Mouse (Mus musculus) forebrain, postnatal 0 days (tissue): ENCODE measurements around the gene Psg20. TPM values are rescaled to one million over a fixed set of nuclear protein-coding genes. Genes with fewer than 3 reads are reported as not detected.
"Not testable (repeated sequence)": the region's sequence is repeated elsewhere in the genome, so short reads cannot be mapped to it uniquely, and the experiment has no call there.

Experiments used
- ATAC-seq: fragments of 200-750 bp; cut with Nextera tagmentation; 2 replicates; pipeline ENCODE4 v1.8.0; 2017; ENCODE audit warnings: mild to moderate bottlenecking, moderate library complexity
- DNase-seq: peaks from one replicate; pipeline ENCODE4 v3.0.0-alpha.2; 2015
- H3K27ac ChIP-seq: fragments of 300-500 bp; sonication (generic); 2 replicates; pipeline ENCODE4 v1.5.1; 2014; ENCODE audit warnings: low read depth, mild to moderate bottlenecking, antibody characterized with exemption, low read length, moderate library complexity, mixed read lengths
- H3K27me3 ChIP-seq: fragments of 300-500 bp; sonication (generic); 2 replicates; pipeline ENCODE4 v1.6.1; 2014; ENCODE audit warnings: mild to moderate bottlenecking, low read length, mixed read lengths; ENCODE audit not compliant: insufficient read depth
- H3K36me3 ChIP-seq: fragments of 300-500 bp; sonication (generic); 2 replicates; pipeline ENCODE4 v1.6.1; 2014; ENCODE audit warnings: mild to moderate bottlenecking, moderate library complexity; ENCODE audit not compliant: insufficient read depth
- H3K4me1 ChIP-seq: fragments of 300-500 bp; sonication (generic); 2 replicates; pipeline ENCODE4 v1.6.1; 2014; ENCODE audit warnings: antibody characterized with exemption; ENCODE audit not compliant: insufficient read depth
- H3K4me2 ChIP-seq: fragments of 300-500 bp; sonication (generic); 2 replicates; pipeline ENCODE4 v1.6.1; 2014; ENCODE audit warnings: low read depth, mild to moderate bottlenecking, moderate library complexity
- H3K4me3 ChIP-seq: fragments of 300-500 bp; sonication (generic); 2 replicates; pipeline ENCODE4 v1.5.1; 2014; ENCODE audit warnings: low read depth, low read length, mixed read lengths
- H3K9ac ChIP-seq: fragments of 300-500 bp; sonication (generic); 2 replicates; pipeline ENCODE4 v1.6.1; 2014; ENCODE audit warnings: mild to moderate bottlenecking
- H3K9me3 ChIP-seq: fragments of 300-500 bp; sonication (generic); 2 replicates; pipeline ENCODE4 v1.6.1; 2016; ENCODE audit warnings: low read length
- CTCF ChIP-seq: sonication (generic); IDR thresholded peaks from 2 replicates; pipeline ENCODE4 v1.5.1; 2016; ENCODE audit warnings: antibody characterized with exemption, control low read depth, low read depth
- WGBS: fragments of 180-500 bp; shearing (Covaris S2); extraction: QIAGEN DNeasy Blood & Tissue Kit; methylation state at CpG from one replicate; pipeline ENCODE4 v1.1.7; 2014; 5-methylcytosine and 5-hydroxymethylcytosine counted together
- polyA plus RNA-seq: library from polyadenylated mRNA; unstranded; fragments of >200 nt; fragmentation: Nextera tagmentation; extraction: Ambion mirVana; gene quantifications from 2 replicates; pipeline ENCODE4 v1.2.1, GENCODE M21; 2015
- total RNA-seq: library from RNA; depleted of rRNA; stranded (reverse); fragments of >200 nt; gene quantifications from 2 replicates; pipeline ENCODE4 v1.2.3, GENCODE M21; 2014; rRNA removed

Gene Psg20
- not detected in 2 replicates for total RNA-seq
- not detected in 2 replicates for polyA plus RNA-seq

DNA sequence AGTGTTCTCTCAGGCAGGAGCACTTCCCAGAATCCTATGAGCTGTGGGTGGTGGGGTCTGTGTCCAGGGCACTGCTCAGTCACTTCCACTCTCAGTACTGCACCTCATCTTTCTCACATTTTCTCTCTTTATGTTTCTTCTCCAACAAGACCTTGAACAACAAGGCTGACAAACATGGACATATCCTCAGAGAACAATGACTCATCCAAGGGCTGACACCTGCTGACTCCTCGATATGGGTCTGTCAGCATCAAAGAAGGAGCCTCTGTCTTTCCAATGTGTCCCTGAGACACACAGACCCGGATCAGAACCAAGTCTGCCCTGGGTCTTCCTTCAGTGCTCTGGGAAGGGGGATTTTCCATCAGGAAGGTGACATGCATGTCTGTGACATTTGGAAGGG, at the start of gene Psg20:
Psg20 (minus strand) TSS at position 101 of the 400 bp plus-strand sequence.
- no peak within 1 kb of the TSS for H3K4me3 ChIP-seq
- H3K4me2 ChIP-seq, result no peak within 1 kb of the TSS
- no peaks in the 10 kb centered on the region for H3K27me3 ChIP-seq
- DNase-seq, result no peak
- no peaks in the 10 kb centered on the region for H3K4me1 ChIP-seq
- 74% methylated on average over 2 of the region's 2 CpGs for WGBS
- no peaks in the 10 kb centered on the region for H3K36me3 ChIP-seq
- no peak within 1 kb of the TSS for H3K9ac ChIP-seq
- H3K27ac ChIP-seq, result no peak within 1 kb of the TSS
- H3K9me3 ChIP-seq, result no peaks in the 10 kb centered on the region
- no peak for ATAC-seq
- TF ChIP-seq CTCF, result no peak

DNA sequence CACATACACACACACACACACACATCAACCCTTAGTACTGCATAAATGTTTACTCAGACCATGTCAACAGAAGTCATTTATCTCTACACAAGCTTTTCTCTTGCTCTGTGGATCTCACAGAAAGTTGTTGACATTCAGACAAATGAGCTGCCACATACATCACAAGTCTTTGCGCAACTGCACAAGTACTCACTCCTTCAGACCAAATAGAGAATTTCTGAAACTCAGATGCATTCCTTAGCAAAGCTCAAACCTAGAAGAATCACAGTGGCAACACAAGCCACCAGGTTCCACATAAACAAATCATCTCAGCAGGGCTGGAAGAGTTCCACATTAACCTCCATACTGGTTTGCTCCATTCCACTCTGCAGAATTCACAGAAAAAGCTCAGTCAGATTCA, 48.5 kb upstream of the Psg20 start:
- H3K27ac ChIP-seq, result no peak overlapping the region
- H3K27me3 ChIP-seq, result no peaks in the 10 kb centered on the region
- H3K4me2 ChIP-seq, result no peak overlapping the region
- DNase-seq, result no peak
- H3K4me3 ChIP-seq, result no peak overlapping the region
- no peaks in the 10 kb centered on the region for H3K36me3 ChIP-seq
- no peaks in the 10 kb centered on the region for H3K9me3 ChIP-seq
- H3K4me1 ChIP-seq, result no peaks in the 10 kb centered on the region
- no peak overlapping the region for H3K9ac ChIP-seq
- 94% methylated on average over 1 of the region's 1 CpGs for WGBS
- ATAC-seq, result no peak
- no peak for TF ChIP-seq CTCF

GRCm38 (mm10) chr7:18733111-18733510, 47.1 kb upstream of the Psg20 start:
- no peaks in the 10 kb centered on the region for H3K9me3 ChIP-seq
- no peaks in the 10 kb centered on the region for H3K27me3 ChIP-seq
- TF ChIP-seq CTCF, result no peak
- DNase-seq (no peak), ATAC-seq (no peak)
- H3K27ac ChIP-seq, result no peak overlapping the region
- no peak overlapping the region for H3K4me3 ChIP-seq
- H3K36me3 ChIP-seq, result no peaks in the 10 kb centered on the region
- no peaks in the 10 kb centered on the region for H3K4me1 ChIP-seq
- H3K9ac ChIP-seq, result no peak overlapping the region
- no peak overlapping the region for H3K4me2 ChIP-seq

DNA sequence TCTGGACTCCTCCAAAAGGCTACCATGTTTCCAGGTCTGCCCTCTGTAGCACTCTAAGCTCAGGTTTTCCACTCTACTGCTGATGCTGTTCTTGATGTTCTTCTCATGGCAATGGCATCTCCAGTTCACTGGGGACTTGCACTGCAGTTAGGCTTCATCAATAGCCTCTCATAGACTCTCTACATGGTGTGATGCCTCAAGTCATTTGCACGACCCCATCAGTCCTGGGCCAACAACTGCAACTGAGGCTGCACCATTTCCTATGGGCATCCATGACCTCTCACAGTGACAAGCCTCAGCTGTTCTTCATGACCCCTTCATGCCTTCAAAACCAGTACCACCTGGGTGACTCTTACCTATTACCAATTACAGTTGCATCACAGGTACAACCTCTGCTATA, 42.4 kb upstream of the Psg20 start:
- no peak for ATAC-seq
- Histone ChIP-seq H3K27ac (no peak overlapping the region), H3K4me3 (no peak overlapping the region), H3K4me2 (no peak overlapping the region), H3K9ac (no peak overlapping the region), H3K4me1 (no peaks in the 10 kb centered on the region), H3K36me3 (no peaks in the 10 kb centered on the region), H3K9me3 (no peaks in the 10 kb centered on the region), H3K27me3 (no peaks in the 10 kb centered on the region)
- DNase-seq, result no peak
- WGBS, result 66% methylated on average over 1 of the region's 1 CpGs
- no peak for TF ChIP-seq CTCF

- H3K27me3 ChIP-seq, H3K9ac ChIP-seq, ATAC-seq, DNase-seq, H3K27ac ChIP-seq, H3K4me2 ChIP-seq, H3K36me3 ChIP-seq, H3K9me3 ChIP-seq, H3K4me1 ChIP-seq, H3K4me3 ChIP-seq: not testable (repeated sequence)
These were observed 39.9 kb upstream of the Psg20 start for GRCm38 (mm10) chr7:18725931-18726330.

- Histone ChIP-seq H3K4me1 (no peaks in the 10 kb centered on the region), H3K4me3 (no peak overlapping the region), H3K36me3 (no peaks in the 10 kb centered on the region), H3K27ac (no peak overlapping the region), H3K9me3 (no peaks in the 10 kb centered on the region), H3K27me3 (no peaks in the 10 kb centered on the region), H3K4me2 (no peak overlapping the region), H3K9ac (no peak overlapping the region)
- TF ChIP-seq CTCF, result no peak
- ATAC-seq (no peak), DNase-seq (no peak)
- 85% methylated on average over 6 of the region's 6 CpGs for WGBS
These were observed 38.0 kb upstream of the Psg20 start for GRCm38 (mm10) chr7:18724001-18724400.

- TF ChIP-seq CTCF, result no peak
- Histone ChIP-seq H3K4me2 (no peak within 1 kb of the TSS), H3K4me3 (no peak within 1 kb of the TSS), H3K9ac (no peak within 1 kb of the TSS), H3K9me3 (no peaks in the 10 kb centered on the region), H3K27me3 (no peaks in the 10 kb centered on the region), H3K4me1 (no peaks in the 10 kb centered on the region), H3K36me3 (no peaks in the 10 kb centered on the region), H3K27ac (no peak within 1 kb of the TSS)
- no peak for ATAC-seq
- no peak for DNase-seq
- 41% methylated on average over 2 of the region's 2 CpGs for WGBS
These were observed 31.8 kb upstream of the Psg20 start, which contains the start of gene Psg22 for GRCm38 (mm10) chr7:18717790-18718189. Psg22 (plus strand) TSS chr7:18718090.

- WGBS, result 44% methylated on average over 4 of the region's 4 CpGs
- DNase-seq (no peak), ATAC-seq (no peak)
- Histone ChIP-seq H3K9ac (no peak overlapping the region), H3K4me3 (no peak overlapping the region), H3K4me2 (no peak overlapping the region), H3K9me3 (no peaks in the 10 kb centered on the region), H3K4me1 (no peaks in the 10 kb centered on the region), H3K27me3 (no peaks in the 10 kb centered on the region), H3K27ac (no peak overlapping the region), H3K36me3 (no peaks in the 10 kb centered on the region)
- no peak for TF ChIP-seq CTCF
These were observed 29.6 kb upstream of the Psg20 start for GRCm38 (mm10) chr7:18715546-18715945.
